Mouse (Mus musculus): ENCODE results near the gene Sash3. TPM values are rescaled to one million over a fixed set of nuclear protein-coding genes. Genes with fewer than 3 reads are reported as not detected.

Gene Sash3
- polyA plus RNA-seq, 1 experiment from 2014 or later: 1.1 TPM

DNA sequence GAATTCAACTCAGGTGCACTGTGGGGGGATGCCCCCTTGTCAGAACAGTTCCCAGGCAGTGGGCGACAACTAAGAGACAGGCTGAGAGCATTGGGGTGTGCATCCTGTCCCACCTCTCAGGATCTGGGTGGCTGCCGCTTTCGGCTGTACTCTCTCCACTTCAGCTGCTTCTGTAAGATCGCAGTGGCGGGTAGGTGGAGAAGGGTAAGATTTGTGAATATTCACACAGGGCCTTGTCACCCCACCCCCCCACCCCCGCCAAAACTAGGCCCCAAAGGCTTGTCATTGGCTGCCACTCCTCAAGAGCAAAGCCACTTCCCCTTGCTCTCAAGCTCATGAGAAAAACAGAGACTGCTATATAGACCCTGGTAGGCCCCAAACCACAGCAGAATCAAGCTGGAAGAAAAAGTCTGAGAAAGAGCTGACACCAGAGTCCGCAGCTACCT lies 1.5 kb downstream of the Sash3 start:
- H3K4me1 ChIP-seq (replicated peaks): no peaks in the 10 kb centered on the region
- no peaks in the 10 kb centered on the region for H3K9me3 ChIP-seq
- H3K27ac ChIP-seq: no peak overlapping the region
- H3K4me3 ChIP-seq: no peak overlapping the region
- H3K36me3 ChIP-seq: no peaks in the 10 kb centered on the region
- H3K4me2 ChIP-seq: no peak overlapping the region
- 85% methylated on average over 7 of the region's 7 CpGs for WGBS
- H3K27me3 ChIP-seq: no peaks in the 10 kb centered on the region
- H3K9ac ChIP-seq: no peak overlapping the region
- ATAC-seq (ENCODE audit: low FRiP score): no peak

- H3K9me3 ChIP-seq: no peaks in the 10 kb centered on the region
- H3K9ac ChIP-seq: no peak overlapping the region
- H3K4me2 ChIP-seq: no peak overlapping the region
- ATAC-seq (ENCODE audit: low FRiP score): no peak
- no peaks in the 10 kb centered on the region for H3K27me3 ChIP-seq
- H3K4me1 ChIP-seq (replicated peaks): no peaks in the 10 kb centered on the region
- H3K27ac ChIP-seq: no peak overlapping the region
- 76% methylated on average over 7 of the region's 7 CpGs for WGBS
- H3K36me3 ChIP-seq: no peaks in the 10 kb centered on the region
- no peak overlapping the region for H3K4me3 ChIP-seq
Measured at GRCm38 (mm10) chrX:48152106-48152505, 5.9 kb downstream of the Sash3 start.

DNA sequence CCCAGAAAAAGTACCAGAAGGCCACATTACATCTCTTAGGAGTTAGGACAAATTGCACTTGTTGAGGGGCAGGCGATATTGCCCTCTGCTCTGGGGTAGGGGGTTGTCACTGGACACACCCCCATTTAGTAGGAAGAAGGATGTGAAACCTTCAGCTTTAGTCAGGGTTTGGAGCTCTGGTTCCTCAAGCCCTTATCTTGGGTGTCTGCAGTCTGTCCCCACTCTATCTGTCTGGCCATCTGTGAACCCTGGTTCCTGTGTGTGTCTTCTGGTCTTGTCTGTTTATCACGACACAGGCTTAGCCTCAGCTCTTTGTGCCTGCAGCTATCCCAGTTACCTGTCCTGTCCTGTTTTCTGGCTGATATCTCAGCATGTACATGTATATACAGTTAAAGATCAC lies 7.2 kb downstream of the Sash3 start:
- no peak overlapping the region for H3K9ac ChIP-seq
- H3K27ac ChIP-seq: no peak overlapping the region
- no peaks in the 10 kb centered on the region for H3K36me3 ChIP-seq
- no peaks in the 10 kb centered on the region for H3K4me1 ChIP-seq (replicated peaks)
- no peak overlapping the region for H3K4me2 ChIP-seq
- 87% methylated on average over 2 of the region's 2 CpGs for WGBS
- H3K4me3 ChIP-seq: no peak overlapping the region
- H3K9me3 ChIP-seq: no peaks in the 10 kb centered on the region
- no peaks in the 10 kb centered on the region for H3K27me3 ChIP-seq
- no peak for ATAC-seq (ENCODE audit: low FRiP score)

DNA sequence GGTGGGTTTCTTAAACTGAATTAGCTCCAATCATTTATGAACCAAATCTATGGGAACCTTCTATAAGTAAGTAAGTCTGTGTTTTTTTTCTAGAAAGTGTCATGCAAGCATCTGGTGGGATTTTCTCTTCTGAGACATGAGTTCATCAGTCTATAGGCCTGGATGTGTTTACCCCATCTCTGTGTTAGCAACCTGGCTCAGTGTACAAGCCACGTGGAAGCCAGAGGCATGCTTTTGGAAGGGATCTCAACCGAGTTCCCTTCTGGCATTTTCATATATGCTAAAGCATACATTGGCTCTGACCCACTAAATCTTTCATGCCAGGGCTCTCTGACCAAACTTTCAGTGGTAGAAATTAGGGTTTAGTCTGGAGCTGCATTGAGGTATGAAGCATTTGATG lies 7.7 kb downstream of the Sash3 start:
- Histone ChIP-seq H3K36me3 (no peaks in the 10 kb centered on the region), H3K9ac (no peak overlapping the region), H3K4me1 (replicated peaks) (no peaks in the 10 kb centered on the region), H3K27ac (no peak overlapping the region), H3K9me3 (no peaks in the 10 kb centered on the region), H3K27me3 (no peaks in the 10 kb centered on the region), H3K4me2 (no peak overlapping the region), H3K4me3 (no peak overlapping the region)
- no peak for ATAC-seq (ENCODE audit: low FRiP score)
- WGBS: 69% methylated on average over 2 of the region's 2 CpGs

DNA sequence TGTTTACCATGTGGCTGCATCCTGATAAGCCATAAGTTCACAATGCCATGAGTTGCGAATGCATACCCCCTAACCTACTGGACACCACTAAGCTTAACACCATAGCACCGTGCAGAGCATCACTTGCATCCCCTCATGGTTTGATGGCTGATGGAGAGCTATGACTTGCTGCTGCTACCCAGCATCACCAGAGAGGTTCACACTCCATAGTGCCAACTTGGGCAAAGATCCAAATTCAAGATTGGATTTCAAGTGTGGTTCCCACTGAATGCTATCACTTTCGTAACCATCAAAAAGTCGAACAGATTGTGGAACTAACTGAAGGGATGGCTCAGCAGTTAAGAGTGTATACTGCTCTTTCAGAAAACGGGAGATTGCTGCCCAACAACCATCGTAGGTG lies 9.3 kb downstream of the Sash3 start:
- no peaks in the 10 kb centered on the region for H3K9me3 ChIP-seq
- no peak overlapping the region for H3K9ac ChIP-seq
- no peaks in the 10 kb centered on the region for H3K36me3 ChIP-seq
- H3K27ac ChIP-seq: no peak overlapping the region
- no peak overlapping the region for H3K4me3 ChIP-seq
- no peaks in the 10 kb centered on the region for H3K27me3 ChIP-seq
- WGBS: 91% methylated on average over 6 of the region's 6 CpGs
- H3K4me2 ChIP-seq: no peak overlapping the region
- ATAC-seq (ENCODE audit: low FRiP score): no peak
- no peaks in the 10 kb centered on the region for H3K4me1 ChIP-seq (replicated peaks)

GRCm38 (mm10) chrX:48157396-48157795 lies 11.2 kb downstream of the Sash3 start:
- no peak overlapping the region for H3K4me3 ChIP-seq
- H3K27me3 ChIP-seq: no peaks in the 10 kb centered on the region
- no peak overlapping the region for H3K4me2 ChIP-seq
- no peak overlapping the region for H3K27ac ChIP-seq
- ATAC-seq (ENCODE audit: low FRiP score): no peak
- WGBS: 89% methylated on average over 8 of the region's 8 CpGs
- no peaks in the 10 kb centered on the region for H3K36me3 ChIP-seq
- H3K9me3 ChIP-seq: no peaks in the 10 kb centered on the region
- H3K4me1 ChIP-seq (replicated peaks): no peaks in the 10 kb centered on the region
- H3K9ac ChIP-seq: no peak overlapping the region

- no peaks in the 10 kb centered on the region for H3K4me1 ChIP-seq (replicated peaks)
- ATAC-seq (ENCODE audit: low FRiP score): no peak
- no peak overlapping the region for H3K27ac ChIP-seq
- no peak overlapping the region for H3K4me3 ChIP-seq
- no peaks in the 10 kb centered on the region for H3K36me3 ChIP-seq
- no peak overlapping the region for H3K9ac ChIP-seq
- H3K27me3 ChIP-seq: no peaks in the 10 kb centered on the region
- 91% methylated on average over 11 of the region's 11 CpGs for WGBS
- no peak overlapping the region for H3K4me2 ChIP-seq
- H3K9me3 ChIP-seq: no peaks in the 10 kb centered on the region
Measured at GRCm38 (mm10) chrX:48158229-48158919, 12.1 kb downstream of the Sash3 start.

GRCm38 (mm10) chrX:48169892-48170291 lies 23.7 kb downstream of the Sash3 start:
- H3K9ac ChIP-seq: no peak overlapping the region

DNA sequence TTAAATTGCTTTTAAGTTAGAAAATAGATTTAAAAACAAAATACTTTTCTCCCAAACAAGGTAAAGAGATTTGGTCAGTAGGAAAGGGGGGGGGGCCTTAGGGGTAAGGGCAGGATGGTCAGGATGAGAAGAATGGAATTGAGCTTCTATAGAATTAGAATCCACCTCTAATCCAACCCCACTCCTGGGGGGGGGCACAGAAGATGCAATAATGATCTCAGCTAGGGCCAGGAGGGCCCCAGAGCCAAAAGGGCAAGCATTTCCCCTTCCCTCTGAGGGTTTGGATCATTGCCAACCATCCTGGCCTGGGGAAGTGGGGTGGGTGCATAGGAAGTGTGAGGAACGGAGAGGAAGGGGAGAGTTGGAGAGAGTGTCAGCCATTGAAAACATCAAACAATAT lies 24.1 kb downstream of the Sash3 start:
- no peaks in the 10 kb centered on the region for H3K27me3 ChIP-seq
- no peak overlapping the region for H3K27ac ChIP-seq
- H3K4me2 ChIP-seq: no peak overlapping the region
- WGBS: 37% methylated on average over 1 of the region's 1 CpGs
- H3K36me3 ChIP-seq: peaks cover 14% of the 10 kb centered on the region
- no peak for ATAC-seq (ENCODE audit: low FRiP score)
- no peaks in the 10 kb centered on the region for H3K4me1 ChIP-seq (replicated peaks)
- no peaks in the 10 kb centered on the region for H3K9me3 ChIP-seq
- H3K9ac ChIP-seq: no peak overlapping the region
- no peak overlapping the region for H3K4me3 ChIP-seq

More at GRCm38 (mm10) chrX:48169892-48170291, 23.7 kb downstream of the Sash3 start:
- H3K4me2 ChIP-seq: no peak overlapping the region
- 30% methylated on average over 1 of the region's 1 CpGs for WGBS
- no peaks in the 10 kb centered on the region for H3K27me3 ChIP-seq
- peaks cover 14% of the 10 kb centered on the region for H3K36me3 ChIP-seq
- no peaks in the 10 kb centered on the region for H3K4me1 ChIP-seq (replicated peaks)
- no peak for ATAC-seq (ENCODE audit: low FRiP score)
- no peak overlapping the region for H3K4me3 ChIP-seq
- no peak overlapping the region for H3K27ac ChIP-seq
- no peaks in the 10 kb centered on the region for H3K9me3 ChIP-seq

GRCm38 (mm10) chrX:48181844-48182243 lies 35.6 kb downstream of the Sash3 start:
- no peaks in the 10 kb centered on the region for H3K9me3 ChIP-seq
- no peak overlapping the region for H3K27ac ChIP-seq
- H3K36me3 ChIP-seq: peaks cover 25% of the 10 kb centered on the region
- H3K4me3 ChIP-seq: no peak overlapping the region
- H3K4me1 ChIP-seq (replicated peaks): no peaks in the 10 kb centered on the region
- WGBS: 79% methylated on average over 6 of the region's 6 CpGs
- no peak overlapping the region for H3K4me2 ChIP-seq
- H3K27me3 ChIP-seq: no peaks in the 10 kb centered on the region
- H3K9ac ChIP-seq: no peak overlapping the region
- no peak for ATAC-seq (ENCODE audit: low FRiP score)

DNA sequence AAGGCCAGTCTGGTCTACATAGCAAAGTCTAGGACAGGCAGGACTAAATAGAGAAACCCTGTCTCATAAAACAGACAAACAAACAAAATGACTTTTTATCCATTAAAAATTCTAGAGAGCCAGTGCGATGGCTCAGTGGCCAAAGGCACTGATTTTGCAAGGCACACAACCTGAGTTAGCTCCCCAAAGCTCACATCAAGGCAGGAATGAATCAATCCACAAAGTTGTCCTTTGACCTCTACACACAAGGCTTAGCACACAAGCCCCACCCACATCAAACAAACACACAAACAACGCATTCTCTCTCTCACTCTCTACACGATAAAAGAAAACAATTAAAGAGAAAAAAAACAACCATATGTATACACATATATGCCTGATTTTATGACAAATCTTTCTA lies 38.5 kb downstream of the Sash3 start:
- no peak overlapping the region for H3K4me3 ChIP-seq
- no peak for ATAC-seq (ENCODE audit: low FRiP score)
- H3K4me2 ChIP-seq: no peak overlapping the region
- 83% methylated on average over 3 of the region's 3 CpGs for WGBS
- H3K9ac ChIP-seq: no peak overlapping the region
- peaks cover 21% of the 10 kb centered on the region for H3K36me3 ChIP-seq
- H3K27ac ChIP-seq: no peak overlapping the region
- H3K27me3 ChIP-seq: no peaks in the 10 kb centered on the region
- no peaks in the 10 kb centered on the region for H3K4me1 ChIP-seq (replicated peaks)
- no peaks in the 10 kb centered on the region for H3K9me3 ChIP-seq

- 93% methylated on average over 6 of the region's 6 CpGs for WGBS
- ATAC-seq (ENCODE audit: low FRiP score): no peak
- Histone ChIP-seq H3K9ac (no peak overlapping the region), H3K4me3 (no peak overlapping the region), H3K27me3 (no peaks in the 10 kb centered on the region), H3K4me2 (no peak overlapping the region), H3K9me3 (no peaks in the 10 kb centered on the region), H3K36me3 (peaks cover 25% of the 10 kb centered on the region), H3K4me1 (replicated peaks) (no peaks in the 10 kb centered on the region; the same call in 1 of the 2 replicates), H3K27ac (no peak overlapping the region)
Measured at GRCm38 (mm10) chrX:48191261-48191660, 45.0 kb downstream of the Sash3 start.
